16 mouse cellular contexts compared by ENCODE assay signal in genomic region chr8:8231996-8232632, GRCm38 (mm10).
A peak's percentile ranks its signal among the peaks of the same experiment; 100 is the strongest.
DNase-seq lines count a peak whose midpoint lies in the region; ATAC-seq lines count a peak whose summit lies in the region.
"Had no signal": no experiment of that assay in that cellular context is flagged by ENCODE, and none has a peak within 500 bp of the region (broad histone marks: within the 10 kb centered on the region; RNA-seq: fewer than 3 reads in every experiment).

No protein-coding gene starts in this region.

- ATAC-seq in forebrain, embryonic 13.5 days: peak; percentile 70
- 0 out of 2 replicates have a peak, but pooled peaks have one; percentile 52 for ATAC-seq in midbrain, embryonic 16.5 days
- ATAC-seq in midbrain, embryonic 13.5 days: no peak
- ATAC-seq in hindbrain, embryonic 14.5 days (ENCODE audit: low FRiP score): no peak; the same call in 1 of the 2 replicates

- H3K27me3 ChIP-seq in forebrain, embryonic 13.5 days: no peaks in the 10 kb centered on the region
- no peaks in the 10 kb centered on the region for H3K27me3 ChIP-seq in forebrain, embryonic 10.5 days (ENCODE audit: poor library complexity, severe bottlenecking)
- H3K27me3 ChIP-seq in midbrain, embryonic 16.5 days (ENCODE audit: control insufficient read depth, insufficient read depth, low read depth, low read length): no peaks in the 10 kb centered on the region
- peaks cover 11% of the 10 kb centered on the region; the same call in 1 of the 2 replicates for H3K27me3 ChIP-seq in midbrain, embryonic 13.5 days
- no peaks in the 10 kb centered on the region for H3K27me3 ChIP-seq in hindbrain, embryonic 14.5 days (ENCODE audit: control insufficient read depth, insufficient read depth, low read length)
- H3K27me3 ChIP-seq: liver, embryonic 13.5 days had no signal

- intact Hi-C loops in heart, postnatal 25 days (cut with DNase I): no loop called here

- peak overlapping the region; percentile 48; the same call in 1 of the 2 replicates for H3K27ac ChIP-seq in forebrain, embryonic 13.5 days
- no peak overlapping the region for H3K27ac ChIP-seq in forebrain, embryonic 10.5 days
- peak overlapping the region; percentile 15; the same call in 1 of the 2 replicates for H3K27ac ChIP-seq in midbrain, embryonic 16.5 days (ENCODE audit: low read length)
- H3K27ac ChIP-seq in midbrain, embryonic 13.5 days: no peak overlapping the region
- H3K27ac ChIP-seq in hindbrain, embryonic 14.5 days: peak overlapping the region; percentile 9; the same call in 1 of the 2 replicates
- H3K27ac ChIP-seq: gastrocnemius, adult 2 months; liver, embryonic 13.5 days had no signal

- H3K4me1 ChIP-seq in forebrain, embryonic 13.5 days: peaks cover 21% of the 10 kb centered on the region
- H3K4me1 ChIP-seq in forebrain, embryonic 10.5 days: peaks cover 6% of the 10 kb centered on the region; the same call in 1 of the 2 replicates
- peaks cover 9% of the 10 kb centered on the region for H3K4me1 ChIP-seq in midbrain, embryonic 16.5 days (ENCODE audit: control insufficient read depth, insufficient read depth, low read length)
- peaks cover 12% of the 10 kb centered on the region for H3K4me1 ChIP-seq in midbrain, embryonic 13.5 days (replicated peaks)
- peaks cover 12% of the 10 kb centered on the region for H3K4me1 ChIP-seq in hindbrain, embryonic 14.5 days (replicated peaks; ENCODE audit: control insufficient read depth, insufficient read depth, low read length)
- H3K4me1 ChIP-seq: liver, embryonic 13.5 days had no signal

- no peaks in the 10 kb centered on the region for H3K9me3 ChIP-seq in forebrain, embryonic 13.5 days (replicated peaks)
- no peaks in the 10 kb centered on the region for H3K9me3 ChIP-seq in forebrain, embryonic 10.5 days
- H3K9me3 ChIP-seq in midbrain, embryonic 16.5 days (replicated peaks; ENCODE audit: control insufficient read depth, low read length, poor library complexity, severe bottlenecking): no peaks in the 10 kb centered on the region
- no peaks in the 10 kb centered on the region for H3K9me3 ChIP-seq in midbrain, embryonic 13.5 days
- no peaks in the 10 kb centered on the region for H3K9me3 ChIP-seq in hindbrain, embryonic 14.5 days (ENCODE audit: control insufficient read depth, low read length)
- H3K9me3 ChIP-seq: liver, embryonic 13.5 days had no signal

- H3K4me3 ChIP-seq in forebrain, embryonic 13.5 days: no peak overlapping the region
- no peak overlapping the region for H3K4me3 ChIP-seq in forebrain, embryonic 10.5 days
- no peak overlapping the region for H3K4me3 ChIP-seq in midbrain, embryonic 16.5 days (ENCODE audit: low read depth, low read length)
- H3K4me3 ChIP-seq in midbrain, embryonic 13.5 days (replicated peaks): no peak overlapping the region
- no peak overlapping the region for H3K4me3 ChIP-seq in hindbrain, embryonic 14.5 days (replicated peaks; ENCODE audit: low read length)
- H3K4me3 ChIP-seq: gastrocnemius, adult 2 months; liver, embryonic 13.5 days had no signal

- WGBS in forebrain, embryonic 13.5 days: 60% methylated on average over 13 of the region's 13 CpGs
- WGBS in forebrain, embryonic 10.5 days: 85% methylated on average over 13 of the region's 13 CpGs
- WGBS in midbrain, embryonic 16.5 days: 62% methylated on average over 13 of the region's 13 CpGs
- WGBS in midbrain, embryonic 13.5 days: 73% methylated on average over 13 of the region's 13 CpGs
- WGBS in hindbrain, embryonic 14.5 days: 48% methylated on average over 13 of the region's 13 CpGs

- no peak for DNase-seq in forebrain, embryonic 10.5 days (ENCODE audit: extremely low spot score, low spot score)
- no peak for DNase-seq in hindbrain, embryonic 14.5 days (ENCODE audit: low spot score)
- DNase-seq in embryo, embryonic 10.5 days (ENCODE audit: low spot score): no peak
- DNase-seq in heart, postnatal 25 days (ENCODE audit: low spot score): no peak
- no peak for DNase-seq in thymus, postnatal 25 days
- DNase-seq: adrenal gland, postnatal 14 days; B cell, adult 2 months; gastrocnemius, adult 2 months; heart, postnatal 14 days; kidney, adult 11 months; kidney, postnatal 36 days; liver, embryonic 13.5 days; right cerebral cortex, adult 18-20 months had no signal

- H3K36me3 ChIP-seq in forebrain, embryonic 13.5 days (ENCODE audit: poor library complexity, severe bottlenecking): no peaks in the 10 kb centered on the region
- no peaks in the 10 kb centered on the region for H3K36me3 ChIP-seq in forebrain, embryonic 10.5 days (replicated peaks)
- H3K36me3 ChIP-seq in midbrain, embryonic 16.5 days (ENCODE audit: control insufficient read depth, insufficient read depth, low read length): no peaks in the 10 kb centered on the region
- H3K36me3 ChIP-seq in midbrain, embryonic 13.5 days: no peaks in the 10 kb centered on the region
- no peaks in the 10 kb centered on the region for H3K36me3 ChIP-seq in hindbrain, embryonic 14.5 days (replicated peaks; ENCODE audit: control insufficient read depth, insufficient read depth)
- H3K36me3 ChIP-seq: liver, embryonic 13.5 days had no signal

- H3K9ac ChIP-seq in forebrain, embryonic 13.5 days: no peak overlapping the region
- no peak overlapping the region for H3K9ac ChIP-seq in midbrain, embryonic 16.5 days (ENCODE audit: low read depth, low read length)
- H3K9ac ChIP-seq in midbrain, embryonic 13.5 days (replicated peaks): no peak overlapping the region
- no peak overlapping the region for H3K9ac ChIP-seq in hindbrain, embryonic 14.5 days
- H3K9ac ChIP-seq: liver, embryonic 13.5 days had no signal

- peak overlapping the region; percentile 2; the same call in 1 of the 2 replicates for H3K4me2 ChIP-seq in forebrain, embryonic 13.5 days
- no peak overlapping the region for H3K4me2 ChIP-seq in midbrain, embryonic 16.5 days (ENCODE audit: low read length)
- no peak overlapping the region for H3K4me2 ChIP-seq in midbrain, embryonic 13.5 days (replicated peaks)
- H3K4me2 ChIP-seq in hindbrain, embryonic 14.5 days (replicated peaks): peak overlapping the region; percentile 6; the same call in 1 of the 2 replicates
- H3K4me2 ChIP-seq: liver, embryonic 13.5 days had no signal

Comparison
In these comparisons a context has a peak if more than half of its experiments do, and no peak if none do; other contexts are left out.
1. ATAC-seq: peak in forebrain, embryonic 13.5 days (single experiment) and midbrain, embryonic 16.5 days (single experiment); none in midbrain, embryonic 13.5 days (single experiment) and hindbrain, embryonic 14.5 days (single experiment).
2. H3K27ac ChIP-seq: peak in forebrain, embryonic 13.5 days (single experiment), midbrain, embryonic 16.5 days (single experiment) and hindbrain, embryonic 14.5 days (single experiment); none in forebrain, embryonic 10.5 days (single experiment) and midbrain, embryonic 13.5 days (single experiment).
3. H3K4me2 ChIP-seq: peak in forebrain, embryonic 13.5 days (single experiment) and hindbrain, embryonic 14.5 days (single experiment); none in midbrain, embryonic 16.5 days (single experiment) and midbrain, embryonic 13.5 days (single experiment).